Mouse (Mus musculus): ENCODE measurements around the gene Bag5. TPM values are rescaled to one million over a fixed set of nuclear protein-coding genes. Genes with fewer than 3 reads are reported as not detected.
"Not testable (repeated sequence)": the region's sequence is repeated elsewhere in the genome, so short reads cannot be mapped to it uniquely, and the experiment has no call there.

Gene Bag5
- polyA plus RNA-seq, 1 experiment from 2014 or later, result 62.3 TPM

DNA sequence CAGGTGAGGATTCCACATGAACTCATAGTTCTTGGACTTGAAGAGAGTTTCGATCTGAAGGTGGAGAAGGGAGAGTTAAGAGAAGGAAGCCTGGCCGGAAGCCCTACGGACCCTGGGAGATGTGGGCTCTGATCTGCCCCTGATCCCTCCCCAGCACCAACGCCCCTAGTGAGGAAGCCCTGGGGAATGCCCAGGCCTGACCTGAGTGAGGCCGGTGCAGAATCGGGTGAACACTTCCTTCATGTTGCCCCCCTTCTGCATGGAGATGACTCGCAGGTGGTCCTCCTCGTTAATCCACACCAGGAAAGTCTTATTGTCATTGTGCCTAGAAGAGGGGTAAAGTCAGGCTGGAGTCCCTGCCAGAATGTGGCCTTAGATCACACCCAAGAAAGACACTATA is 43.1 kb downstream of the Bag5 start:
- peaks cover 10% of the 10 kb centered on the region for H3K27me3 ChIP-seq

DNA sequence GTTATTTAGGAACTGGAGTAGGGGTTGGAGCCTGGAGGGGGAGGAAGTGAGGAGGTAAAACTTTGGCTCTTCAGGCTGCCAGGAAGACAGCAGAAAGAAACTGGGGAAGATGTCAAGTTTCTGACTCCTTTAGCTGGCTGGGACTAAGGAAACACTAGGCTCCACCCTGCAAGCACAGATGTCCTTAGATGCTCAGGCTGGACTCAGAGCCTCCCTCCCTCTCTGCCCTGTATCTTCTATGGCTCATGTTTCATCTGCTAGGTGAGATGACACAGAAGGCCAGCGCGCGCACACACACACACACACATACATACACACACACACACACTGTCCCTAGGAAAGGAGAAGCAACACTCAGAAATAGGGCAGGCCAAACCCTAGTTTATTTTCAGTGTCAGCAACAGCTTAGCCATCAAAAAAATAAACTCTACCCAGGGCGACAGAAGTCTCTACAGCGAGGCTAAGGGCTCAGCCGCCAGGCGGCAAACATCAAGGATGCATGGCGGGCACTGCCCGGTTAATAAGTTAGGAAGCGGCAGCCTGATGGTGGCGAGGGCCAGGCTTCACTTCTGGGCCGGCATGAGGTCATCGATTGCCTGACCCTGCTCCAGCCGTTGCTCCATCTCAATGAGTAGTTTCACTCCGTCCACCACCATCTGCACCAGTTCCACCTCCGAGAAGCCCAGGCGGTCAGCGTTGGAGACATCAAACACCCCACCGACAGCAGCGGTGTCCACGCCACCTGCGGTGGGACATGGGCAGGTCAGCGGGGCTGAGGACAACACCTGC is 43.9 kb downstream of the Bag5 start:
- Histone ChIP-seq H3K4me3 (peak overlapping the region; percentile 87), H3K4me2 (replicated peaks) (peak overlapping the region; percentile 90), H3K4me1 (peaks cover 36% of the 10 kb centered on the region), H3K9ac (peak overlapping the region; percentile 91), H3K36me3 (peaks cover 27% of the 10 kb centered on the region), H3K27ac (peak overlapping the region; percentile 58), H3K9me3 (replicated peaks) (no peaks in the 10 kb centered on the region), H3K27me3 (peaks cover 9% of the 10 kb centered on the region)
- ATAC-seq (ENCODE audit: low FRiP score), result no peak
- WGBS, result 46% methylated on average over 23 of the region's 23 CpGs

More for the DNA sequence above, 43.1 kb downstream of the Bag5 start:
- Histone ChIP-seq H3K4me2 (replicated peaks) (peak overlapping the region; percentile 90), H3K36me3 (peaks cover 27% of the 10 kb centered on the region), H3K9ac (peak overlapping the region; percentile 91), H3K27ac (peak overlapping the region; percentile 90), H3K4me3 (peak overlapping the region; percentile 87), H3K9me3 (replicated peaks) (no peaks in the 10 kb centered on the region), H3K4me1 (peaks cover 36% of the 10 kb centered on the region)
- no peak for ATAC-seq (ENCODE audit: low FRiP score)
- WGBS, result 39% methylated on average over 8 of the region's 8 CpGs

DNA sequence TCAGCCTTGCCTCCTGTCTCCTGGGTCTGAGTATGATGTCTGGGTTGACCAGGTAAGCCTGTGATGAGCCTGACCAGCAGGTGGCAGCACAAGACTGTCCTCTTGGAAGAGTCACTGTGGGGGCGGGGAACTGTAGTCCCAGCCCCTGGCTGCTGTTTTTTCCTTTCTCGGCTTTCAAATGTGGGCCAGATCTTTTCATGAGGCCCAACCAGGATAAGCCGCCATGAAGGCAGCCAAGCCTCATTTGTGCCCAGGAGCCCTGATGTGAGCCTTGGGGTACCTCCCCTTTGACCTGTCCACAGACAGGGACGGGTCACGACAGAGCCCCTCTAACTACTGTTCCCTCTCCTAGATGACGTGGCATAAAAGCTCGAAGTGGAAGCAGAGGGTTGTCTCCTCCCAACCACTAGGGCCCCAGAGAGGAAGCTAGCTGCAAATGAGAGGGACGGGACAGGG is 44.6 kb downstream of the Bag5 start:
- H3K9me3 ChIP-seq (replicated peaks), result no peaks in the 10 kb centered on the region
- peak overlapping the region; percentile 58 for H3K27ac ChIP-seq
- ATAC-seq (ENCODE audit: low FRiP score), result peak; percentile 35; the same call in 1 of the 2 replicates
- WGBS, result 0% methylated on average over 8 of the region's 8 CpGs
- peak overlapping the region; percentile 87 for H3K4me3 ChIP-seq
- peaks cover 4% of the 10 kb centered on the region; the same call in 1 of the 2 replicates for H3K27me3 ChIP-seq
- H3K4me2 ChIP-seq (replicated peaks), result peak overlapping the region; percentile 90
- H3K9ac ChIP-seq, result peak overlapping the region; percentile 91
- H3K36me3 ChIP-seq, result peaks cover 30% of the 10 kb centered on the region
- peaks cover 42% of the 10 kb centered on the region for H3K4me1 ChIP-seq

DNA sequence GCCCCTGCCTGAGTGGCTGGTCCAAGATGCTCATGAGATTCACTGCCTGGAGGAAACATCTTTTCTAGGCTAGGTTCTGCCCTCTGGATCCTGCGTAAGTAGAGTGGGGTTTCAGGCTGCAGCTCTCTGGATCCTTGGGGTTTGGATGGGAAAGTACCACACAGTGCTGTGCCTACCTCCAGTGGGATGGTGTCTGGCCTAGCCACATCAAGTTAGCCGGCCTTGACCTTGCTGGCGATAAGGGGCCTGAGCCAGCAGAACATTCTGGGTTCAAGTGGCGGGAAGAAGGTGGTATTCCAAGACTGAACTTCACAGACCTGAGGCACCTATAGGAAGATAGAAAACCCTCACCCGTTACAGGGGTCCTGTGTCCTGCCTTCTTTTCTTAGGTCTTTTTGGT is 45.6 kb downstream of the Bag5 start:
- no peak for ATAC-seq (ENCODE audit: low FRiP score)
- Histone ChIP-seq H3K4me1 (peaks cover 38% of the 10 kb centered on the region), H3K4me2 (replicated peaks) (no peak overlapping the region), H3K27ac (0 out of 2 replicates have a peak overlapping the region, but pooled peaks have one; percentile 58), H3K36me3 (peaks cover 30% of the 10 kb centered on the region), H3K27me3 (no peaks in the 10 kb centered on the region; the same call in 1 of the 2 replicates), H3K9ac (no peak overlapping the region), H3K4me3 (no peak overlapping the region), H3K9me3 (replicated peaks) (no peaks in the 10 kb centered on the region)
- WGBS, result 97% methylated on average over 5 of the region's 5 CpGs

DNA sequence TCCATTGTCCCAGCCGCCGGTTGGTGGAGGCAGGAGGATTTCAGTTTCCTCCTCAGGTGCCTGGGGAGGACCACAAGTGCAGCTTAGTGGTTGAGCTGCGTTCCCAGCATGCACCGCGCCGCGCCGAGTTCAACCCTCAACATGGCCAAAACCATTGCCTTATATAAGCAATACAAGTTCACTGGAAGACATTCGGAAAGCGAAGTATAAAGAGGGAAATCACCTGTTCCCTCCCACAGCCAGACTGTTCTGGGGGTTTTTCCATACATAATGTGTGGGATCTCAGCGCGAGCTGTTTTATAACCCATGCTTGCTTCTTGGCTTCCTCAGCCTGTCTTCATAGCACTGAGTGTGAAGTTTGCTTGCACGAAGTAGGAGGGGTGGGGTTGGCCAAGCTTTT is 46.7 kb downstream of the Bag5 start:
- H3K27me3 ChIP-seq, result no peaks in the 10 kb centered on the region; the same call in 1 of the 2 replicates
- H3K9me3 ChIP-seq (replicated peaks), result no peaks in the 10 kb centered on the region
- H3K27ac ChIP-seq, result no peak overlapping the region
- H3K36me3 ChIP-seq, result peaks cover 37% of the 10 kb centered on the region
- H3K4me1 ChIP-seq, result peaks cover 36% of the 10 kb centered on the region
- no peak overlapping the region for H3K9ac ChIP-seq
- no peak overlapping the region for H3K4me2 ChIP-seq (replicated peaks)
- ATAC-seq (ENCODE audit: low FRiP score), result no peak
- WGBS, result 81% methylated on average over 13 of the region's 13 CpGs
- no peak overlapping the region for H3K4me3 ChIP-seq

DNA sequence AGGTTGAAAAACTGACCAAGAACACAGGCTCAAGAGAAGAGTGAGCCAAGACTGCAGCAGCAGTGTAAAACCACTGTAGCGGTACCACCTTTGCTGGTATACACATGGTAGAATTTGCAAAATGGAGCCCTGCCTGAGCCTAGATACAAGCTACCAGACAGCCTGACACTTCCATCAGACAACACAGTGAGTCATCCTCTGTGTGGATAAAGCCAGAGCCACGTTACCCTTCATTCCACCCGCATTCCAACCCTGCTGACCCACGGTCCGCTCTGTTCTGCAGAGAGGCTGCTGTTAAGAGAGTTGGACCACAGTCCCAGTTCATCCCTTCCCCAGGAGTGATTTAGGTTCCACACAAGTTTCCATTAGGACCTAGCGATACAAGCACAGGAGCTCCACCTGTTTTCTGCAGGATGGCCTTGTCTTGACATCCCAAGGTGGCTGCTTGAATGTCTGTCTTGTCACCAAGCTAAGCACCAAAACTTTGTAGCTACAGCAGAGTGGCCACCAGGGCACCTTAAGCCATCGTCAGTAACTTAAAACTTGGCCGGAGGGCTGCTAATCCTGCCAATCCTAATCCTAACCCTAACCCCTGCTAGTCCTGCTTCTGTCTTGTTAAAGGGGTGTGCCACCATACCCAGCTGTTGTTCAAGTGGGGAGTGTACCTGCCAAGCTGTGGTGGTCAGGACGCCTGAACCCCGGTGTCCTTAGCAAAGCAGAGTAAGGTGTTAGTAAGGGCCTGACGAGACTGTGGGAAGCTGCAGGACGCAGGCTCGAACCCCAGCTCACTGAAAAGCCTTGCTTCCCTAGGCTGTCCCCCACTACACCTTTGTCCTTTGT is 47.8 kb downstream of the Bag5 start:
- Histone ChIP-seq H3K36me3 (peaks cover 33% of the 10 kb centered on the region), H3K4me3 (no peak overlapping the region), H3K9me3 (replicated peaks) (no peaks in the 10 kb centered on the region), H3K4me2 (replicated peaks) (no peak overlapping the region), H3K9ac (no peak overlapping the region), H3K27ac (no peak overlapping the region), H3K4me1 (peaks cover 31% of the 10 kb centered on the region), H3K27me3 (no peaks in the 10 kb centered on the region)
- 82% methylated on average over 13 of the region's 13 CpGs for WGBS
- ATAC-seq (ENCODE audit: low FRiP score), result no peak

DNA sequence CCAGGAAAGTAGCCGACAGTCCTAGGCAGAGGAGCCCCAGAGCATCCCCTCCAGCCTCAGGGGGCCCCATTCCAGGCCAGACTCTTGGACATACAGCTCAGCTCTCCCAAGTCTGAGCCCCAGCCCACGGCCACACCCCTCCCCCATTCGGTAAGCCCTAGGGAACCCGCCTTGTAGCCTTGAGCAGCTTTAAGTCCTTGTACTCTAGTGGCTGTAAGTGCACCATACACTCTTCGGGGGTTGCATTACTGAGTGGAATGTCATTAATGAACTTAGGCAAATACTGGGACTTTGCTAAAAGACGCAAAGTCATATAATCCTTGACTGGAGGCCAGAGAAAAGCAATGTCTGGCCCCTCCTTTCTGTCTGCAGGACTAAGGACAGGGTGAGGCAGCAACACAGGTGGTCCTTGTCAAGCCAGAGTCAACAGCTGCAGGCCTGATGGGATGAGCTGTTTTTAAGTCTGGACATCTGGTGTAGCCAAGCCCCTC is 48.9 kb downstream of the Bag5 start:
- whole genome bisulfite sequencing, result 53% methylated on average over 6 of the region's 6 CpGs
- H3K36me3 ChIP-seq, result peaks cover 28% of the 10 kb centered on the region
- no peak overlapping the region for H3K4me2 ChIP-seq (replicated peaks)
- no peaks in the 10 kb centered on the region for H3K27me3 ChIP-seq
- no peak overlapping the region for H3K4me3 ChIP-seq
- no peaks in the 10 kb centered on the region for H3K9me3 ChIP-seq (replicated peaks)
- ATAC-seq (ENCODE audit: low FRiP score), result no peak
- H3K4me1 ChIP-seq, result peaks cover 20% of the 10 kb centered on the region
- H3K27ac ChIP-seq, result 0 out of 2 replicates have a peak overlapping the region, but pooled peaks have one; percentile 7
- H3K9ac ChIP-seq, result no peak overlapping the region

DNA sequence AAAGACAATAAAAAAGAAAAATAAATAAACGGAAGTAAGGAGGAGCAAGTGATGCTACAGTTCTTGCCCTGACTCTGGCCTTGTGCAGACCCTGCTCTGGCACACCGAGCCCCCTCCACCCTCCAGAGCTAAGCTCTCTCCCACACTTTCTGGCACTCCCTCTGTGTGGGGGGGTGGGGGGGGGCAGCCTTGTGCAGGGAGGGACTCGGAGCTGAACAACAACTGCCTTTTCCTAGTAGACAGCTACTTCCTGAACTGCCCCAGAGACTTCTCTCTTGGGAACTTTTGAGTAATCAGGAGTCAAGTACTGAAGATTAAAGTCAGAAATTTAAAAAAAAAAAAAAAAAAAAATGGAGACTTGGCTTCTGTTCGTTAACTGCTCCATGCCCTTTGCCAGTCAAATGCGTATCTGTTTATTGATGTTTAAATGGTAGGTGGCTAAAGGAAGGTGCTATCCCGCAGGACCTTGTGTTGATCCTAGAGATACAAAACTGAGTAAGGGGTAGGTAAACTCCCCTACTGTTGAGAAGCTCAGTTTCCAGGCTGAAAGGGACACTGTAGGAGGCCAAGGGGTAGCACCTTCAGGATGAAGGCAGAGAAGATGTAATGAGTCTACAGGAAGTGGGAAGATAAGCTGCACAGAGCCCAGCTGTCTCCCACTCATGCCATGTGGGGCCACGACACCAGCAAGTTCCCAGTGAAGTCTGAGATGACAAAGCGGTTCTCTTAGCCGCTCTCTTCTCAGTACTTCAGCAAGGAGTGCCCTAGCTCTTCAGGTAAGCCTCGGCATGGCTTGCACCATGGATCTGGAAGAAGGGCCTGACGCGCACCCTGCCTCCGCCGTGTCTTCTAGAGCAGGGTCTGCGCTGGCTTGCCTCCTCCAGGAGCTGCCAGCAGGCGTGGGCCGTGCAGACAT is 49.6 kb downstream of the Bag5 start:
- no peak overlapping the region for H3K4me2 ChIP-seq (replicated peaks)
- peaks cover 33% of the 10 kb centered on the region for H3K36me3 ChIP-seq
- peaks cover 13% of the 10 kb centered on the region for H3K4me1 ChIP-seq
- H3K4me3 ChIP-seq, result no peak overlapping the region
- 77% methylated on average over 17 of the region's 17 CpGs for WGBS
- ATAC-seq (ENCODE audit: low FRiP score), result no peak
- H3K9ac ChIP-seq, result no peak overlapping the region
- H3K27me3 ChIP-seq, result no peaks in the 10 kb centered on the region
- no peak overlapping the region for H3K27ac ChIP-seq
- H3K9me3 ChIP-seq (replicated peaks), result no peaks in the 10 kb centered on the region

DNA sequence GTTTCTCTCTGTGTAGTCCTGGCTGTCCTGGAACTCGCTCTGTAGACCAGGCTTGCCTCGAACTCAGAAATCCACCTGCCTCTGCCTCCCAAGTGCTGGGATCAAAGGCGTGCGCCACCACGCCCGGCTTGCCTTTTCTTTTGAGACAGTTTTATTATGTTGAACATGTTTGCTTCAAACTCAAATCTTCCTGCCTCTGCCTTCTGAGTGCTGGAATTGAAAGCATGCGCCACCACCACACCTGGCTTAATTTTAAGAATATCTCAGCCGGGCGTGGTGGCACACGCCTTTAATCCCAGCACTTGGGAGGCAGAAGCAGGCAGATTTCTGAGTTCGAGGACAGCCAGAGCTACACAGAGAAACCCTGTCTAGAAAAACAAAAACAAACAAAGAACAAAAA is 51.5 kb downstream of the Bag5 start:
- H3K9me3 ChIP-seq (replicated peaks); H3K4me3 ChIP-seq; H3K27ac ChIP-seq; ATAC-seq (ENCODE audit: low FRiP score); H3K9ac ChIP-seq; H3K4me1 ChIP-seq; H3K4me2 ChIP-seq (replicated peaks); H3K27me3 ChIP-seq: not testable (repeated sequence)
- WGBS, result 98% methylated on average over 11 of the region's 11 CpGs
- H3K36me3 ChIP-seq, result peaks cover 39% of the 10 kb centered on the region

DNA sequence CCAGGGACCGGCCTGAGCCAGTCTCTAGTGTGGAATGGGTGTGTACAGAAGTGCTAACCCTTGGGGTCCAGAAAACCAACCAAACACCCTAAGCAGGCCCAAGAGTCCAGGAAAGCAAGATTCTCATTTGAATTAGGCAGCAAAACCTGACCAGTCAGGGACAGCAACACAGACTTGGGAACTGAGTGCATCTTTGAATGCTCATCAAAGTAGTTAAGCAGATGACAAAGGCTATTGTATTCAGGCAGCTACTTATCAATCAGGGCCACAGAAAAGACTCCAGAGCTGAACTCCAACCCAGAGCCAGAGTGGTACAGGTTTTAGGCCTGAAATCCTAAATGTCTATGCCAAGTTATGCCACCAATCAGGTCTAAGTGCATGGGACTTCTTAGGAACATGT is 52.4 kb downstream of the Bag5 start:
- Histone ChIP-seq H3K9ac (no peak overlapping the region), H3K27me3 (no peaks in the 10 kb centered on the region), H3K9me3 (replicated peaks) (no peaks in the 10 kb centered on the region), H3K36me3 (peaks cover 47% of the 10 kb centered on the region), H3K4me2 (replicated peaks) (no peak overlapping the region), H3K4me3 (no peak overlapping the region), H3K27ac (no peak overlapping the region), H3K4me1 (peaks cover 8% of the 10 kb centered on the region; the same call in 1 of the 2 replicates)
- ATAC-seq (ENCODE audit: low FRiP score), result no peak
- WGBS, result 90% methylated on average over 1 of the region's 1 CpGs

All from hindbrain, embryonic 12.5 days (tissue).